Mouse (Mus musculus) hindbrain, postnatal 0 days (tissue): ENCODE results near the gene Large1. TPM values are rescaled to one million over a fixed set of nuclear protein-coding genes. Genes with fewer than 3 reads are reported as not detected.
A peak's percentile ranks its signal among the peaks of the same experiment; 100 is the strongest.

ENCODE experiments used
- ATAC-seq: fragments of 200-750 bp; cut with Nextera tagmentation; 2 replicates; pipeline ENCODE4 v1.8.0; 2017; ENCODE audit warnings: mild to moderate bottlenecking, moderate TSS enrichment, moderate library complexity
- DNase-seq: peaks from one replicate; pipeline ENCODE4 v3.0.0-alpha.2; 2015; ENCODE audit warnings: low spot score
- H3K27ac ChIP-seq: fragments of 300-500 bp; sonication (generic); 2 replicates; pipeline ENCODE4 v1.5.1; 2014; ENCODE audit warnings: mild to moderate bottlenecking
- H3K27me3 ChIP-seq: fragments of 300-500 bp; sonication (generic); 2 replicates; pipeline ENCODE4 v1.6.1; 2014; ENCODE audit warnings: low read length, mixed read lengths; ENCODE audit not compliant: insufficient read depth
- H3K36me3 ChIP-seq: fragments of 300-500 bp; sonication (generic); 2 replicates; pipeline ENCODE4 v1.6.1; 2014; ENCODE audit warnings: low read length, mixed read lengths; ENCODE audit not compliant: insufficient read depth
- H3K4me1 ChIP-seq: fragments of 300-500 bp; sonication (generic); 2 replicates; pipeline ENCODE4 v1.6.1; 2014; ENCODE audit warnings: antibody characterized with exemption, low read length, mixed read lengths; ENCODE audit not compliant: insufficient read depth
- H3K4me2 ChIP-seq: fragments of 300-500 bp; sonication (generic); 2 replicates; pipeline ENCODE4 v1.6.1; 2014; ENCODE audit warnings: low read depth, mild to moderate bottlenecking, low read length, moderate library complexity, mixed read lengths
- H3K4me3 ChIP-seq: fragments of 300-500 bp; sonication (generic); 2 replicates; pipeline ENCODE4 v1.5.1; 2014; ENCODE audit warnings: low read length
- H3K9ac ChIP-seq: fragments of 300-500 bp; sonication (generic); replicated peaks from 2 replicates; pipeline ENCODE4 v1.6.1; 2014; ENCODE audit warnings: mild to moderate bottlenecking, low read length, moderate library complexity, mixed read lengths
- H3K9me3 ChIP-seq: fragments of 300-500 bp; sonication (generic); 2 replicates; pipeline ENCODE4 v1.6.1; 2016; ENCODE audit warnings: low read length, mixed read lengths
- CTCF ChIP-seq: IDR thresholded peaks from 2 replicates; pipeline ENCODE4 v1.5.1; 2016; ENCODE audit warnings: antibody characterized with exemption, control low read depth, low read depth
- WGBS: fragments of 180-500 bp; shearing (Covaris S2); extraction: QIAGEN DNeasy Blood & Tissue Kit; methylation state at CpG from one replicate; pipeline ENCODE4 v1.1.7; 2014; 5-methylcytosine and 5-hydroxymethylcytosine counted together
- polyA plus RNA-seq: library from polyadenylated mRNA; unstranded; fragments of >200 nt; fragmentation: Nextera tagmentation; extraction: Ambion mirVana; gene quantifications from 2 replicates; pipeline ENCODE4 v1.2.1, GENCODE M21; 2015
- total RNA-seq: library from RNA; depleted of rRNA; stranded (reverse); fragments of >200 nt; gene quantifications from 2 replicates; pipeline ENCODE4 v1.2.3, GENCODE M21; 2014

Large1 gene
- total and polyA plus RNA-seq, 2 experiments from 2014 or later: 13.4 to 97.9 TPM

- H3K4me3 ChIP-seq: no peak overlapping the region
- no peaks in the 10 kb centered on the region for H3K9me3 ChIP-seq
- H3K27ac ChIP-seq: 0 out of 2 replicates have a peak overlapping the region, but pooled peaks have one; percentile 0
- ATAC-seq (peak; percentile 74), DNase-seq (peak; percentile 36)
- 18% methylated on average over 2 of the region's 2 CpGs for WGBS
- H3K4me1 ChIP-seq: no peaks in the 10 kb centered on the region
- TF ChIP-seq CTCF: no peak
- H3K9ac ChIP-seq: no peak overlapping the region
- H3K4me2 ChIP-seq: no peak overlapping the region
- no peaks in the 10 kb centered on the region for H3K36me3 ChIP-seq
- no peaks in the 10 kb centered on the region for H3K27me3 ChIP-seq
Observed at GRCm38 (mm10) chr8:72919182-72919902, 434.0 kb downstream of the Large1 start.

- H3K4me1 ChIP-seq: no peaks in the 10 kb centered on the region
- no peak overlapping the region for H3K4me3 ChIP-seq
- ATAC-seq (no peak), DNase-seq (no peak)
- no peak overlapping the region for H3K27ac ChIP-seq
- 88% methylated on average over 4 of the region's 4 CpGs for WGBS
- H3K27me3 ChIP-seq: no peaks in the 10 kb centered on the region
- no peak overlapping the region for H3K9ac ChIP-seq
- no peak for TF ChIP-seq CTCF
- H3K36me3 ChIP-seq: no peaks in the 10 kb centered on the region
- no peaks in the 10 kb centered on the region for H3K9me3 ChIP-seq
- no peak overlapping the region for H3K4me2 ChIP-seq
Observed at GRCm38 (mm10) chr8:72905491-72905890, 447.8 kb downstream of the Large1 start.

GRCm38 (mm10) chr8:72901591-72901990, 451.7 kb downstream of the Large1 start:
- Histone ChIP-seq H3K9me3 (no peaks in the 10 kb centered on the region), H3K27me3 (no peaks in the 10 kb centered on the region), H3K9ac (no peak overlapping the region), H3K36me3 (no peaks in the 10 kb centered on the region), H3K4me3 (no peak overlapping the region), H3K27ac (no peak overlapping the region), H3K4me1 (no peaks in the 10 kb centered on the region), H3K4me2 (no peak overlapping the region)
- DNase-seq: no peak
- 88% methylated on average over 6 of the region's 6 CpGs for WGBS
- ATAC-seq: no peak
- no peak for TF ChIP-seq CTCF

- Histone ChIP-seq H3K9me3 (no peaks in the 10 kb centered on the region), H3K27ac (no peak overlapping the region), H3K9ac (no peak overlapping the region), H3K36me3 (no peaks in the 10 kb centered on the region), H3K4me1 (no peaks in the 10 kb centered on the region), H3K27me3 (no peaks in the 10 kb centered on the region), H3K4me3 (no peak overlapping the region), H3K4me2 (no peak overlapping the region)
- no peak for ATAC-seq
- WGBS: 95% methylated on average over 3 of the region's 3 CpGs
- DNase-seq: no peak
- TF ChIP-seq CTCF: no peak
Observed at GRCm38 (mm10) chr8:72899321-72899720, 454.0 kb downstream of the Large1 start.

- WGBS: 96% methylated on average over 2 of the region's 2 CpGs
- Histone ChIP-seq H3K27me3 (no peaks in the 10 kb centered on the region), H3K4me1 (no peaks in the 10 kb centered on the region), H3K4me3 (no peak overlapping the region), H3K27ac (no peak overlapping the region), H3K9ac (no peak overlapping the region), H3K4me2 (no peak overlapping the region), H3K36me3 (no peaks in the 10 kb centered on the region), H3K9me3 (no peaks in the 10 kb centered on the region)
- DNase-seq: no peak
- no peak for TF ChIP-seq CTCF
- no peak for ATAC-seq
Observed at GRCm38 (mm10) chr8:72883033-72883432, 470.3 kb downstream of the Large1 start.

GRCm38 (mm10) chr8:72873411-72873810, 479.9 kb downstream of the Large1 start:
- WGBS: 87% methylated on average over 2 of the region's 2 CpGs
- no peak for TF ChIP-seq CTCF
- Histone ChIP-seq H3K27ac (no peak overlapping the region), H3K4me1 (no peaks in the 10 kb centered on the region), H3K4me2 (no peak overlapping the region), H3K9me3 (no peaks in the 10 kb centered on the region), H3K9ac (no peak overlapping the region), H3K4me3 (no peak overlapping the region), H3K27me3 (no peaks in the 10 kb centered on the region), H3K36me3 (no peaks in the 10 kb centered on the region; the same call in 1 of the 2 replicates)
- no peak for DNase-seq
- no peak for ATAC-seq

GRCm38 (mm10) chr8:72846881-72847280, 506.5 kb downstream of the Large1 start:
- Histone ChIP-seq H3K27ac (no peak overlapping the region), H3K27me3 (no peaks in the 10 kb centered on the region), H3K4me1 (no peaks in the 10 kb centered on the region), H3K4me3 (no peak overlapping the region), H3K9ac (no peak overlapping the region), H3K9me3 (no peaks in the 10 kb centered on the region), H3K36me3 (peaks cover 10% of the 10 kb centered on the region; the same call in 1 of the 2 replicates), H3K4me2 (no peak overlapping the region)
- DNase-seq (no peak), ATAC-seq (no peak)
- TF ChIP-seq CTCF: no peak
